Mouse (Mus musculus): ENCODE data around the gene Kctd19. TPM values are rescaled to one million over a fixed set of nuclear protein-coding genes. Genes with fewer than 3 reads are reported as not detected.
A peak's percentile ranks its signal among the peaks of the same experiment; 100 is the strongest.

The Kctd19 gene
- total RNA-seq, 1 experiment = 0.18 TPM

DNA sequence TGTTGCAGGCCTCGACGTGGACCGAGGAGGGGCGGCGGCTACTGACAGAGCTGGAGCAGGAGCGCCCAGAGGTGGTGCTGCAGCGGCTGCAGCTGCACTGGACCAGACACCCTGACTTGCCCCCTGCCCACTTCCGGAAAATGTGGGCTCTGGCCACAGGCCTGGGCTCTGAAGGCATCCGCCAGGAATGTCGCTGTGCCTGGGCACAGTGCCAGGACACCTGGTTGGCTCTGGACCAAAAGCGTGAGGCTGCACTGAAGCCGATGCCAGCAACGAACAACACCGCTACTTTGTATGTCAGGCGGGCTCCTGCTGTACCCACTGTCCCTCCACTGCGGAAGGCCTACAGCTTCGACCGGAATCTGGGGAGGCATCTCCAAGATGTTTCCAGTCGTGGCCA lies 34.6 kb downstream of the Kctd19 start:
- H3K9ac ChIP-seq (ENCODE audit: insufficient read depth, low read depth, low read length, poor library complexity, severe bottlenecking) = no peak overlapping the region; the same call in 1 of the 2 replicates
- no peak overlapping the region for H3K27ac ChIP-seq (ENCODE audit: insufficient read depth, low read depth, low read length, poor library complexity, severe bottlenecking)
- H3K4me1 ChIP-seq (ENCODE audit: control insufficient read depth in 2 of 2, insufficient read depth in 2 of 2, low read length in 2 of 2, poor library complexity in 1 of 2) = peaks cover 0 to 8% of the 10 kb centered on the region in 2 experiments; a peak in 1 of 4 replicates
- H3K36me3 ChIP-seq (ENCODE audit: control insufficient read depth, insufficient read depth, low read length, poor library complexity, severe bottlenecking) = no peaks in the 10 kb centered on the region
- peak overlapping the region; percentile 53 to 57 for H3K4me3 ChIP-seq (ENCODE audit: insufficient read depth in 1 of 2, low read depth in 1 of 2, low read length in 2 of 2, poor library complexity in 1 of 2, severe bottlenecking in 1 of 2)
- no peaks in the 10 kb centered on the region for H3K9me3 ChIP-seq (ENCODE audit: control insufficient read depth, insufficient read depth, low read depth, low read length)
- DNase-seq (ENCODE audit: low read depth, low spot score) = no peak
- in situ Hi-C loops (cut with MboI; ENCODE audit: low sequenced_read_pairs in 2 of 2, unreplicated experiment in 2 of 2) = no loop called here
- TF ChIP-seq ZC3H11A (IDR thresholded peaks at IDR 0.05; ENCODE audit: borderline replicate concordance, low read depth, low read length) (no peak), HCFC1 (IDR thresholded peaks at IDR 0.05; ENCODE audit: borderline replicate concordance, insufficient read depth, low read length) (no peak), CHD2 (IDR thresholded peaks at IDR 0.05; ENCODE audit: low read depth, low read length) (no peak), ZNF384 (IDR thresholded peaks at IDR 0.05; ENCODE audit: low read depth, low read length) (no peak), MAFK (IDR thresholded peaks at IDR 0.05; ENCODE audit: insufficient read depth, low read depth, low read length) (no peak)

DNA sequence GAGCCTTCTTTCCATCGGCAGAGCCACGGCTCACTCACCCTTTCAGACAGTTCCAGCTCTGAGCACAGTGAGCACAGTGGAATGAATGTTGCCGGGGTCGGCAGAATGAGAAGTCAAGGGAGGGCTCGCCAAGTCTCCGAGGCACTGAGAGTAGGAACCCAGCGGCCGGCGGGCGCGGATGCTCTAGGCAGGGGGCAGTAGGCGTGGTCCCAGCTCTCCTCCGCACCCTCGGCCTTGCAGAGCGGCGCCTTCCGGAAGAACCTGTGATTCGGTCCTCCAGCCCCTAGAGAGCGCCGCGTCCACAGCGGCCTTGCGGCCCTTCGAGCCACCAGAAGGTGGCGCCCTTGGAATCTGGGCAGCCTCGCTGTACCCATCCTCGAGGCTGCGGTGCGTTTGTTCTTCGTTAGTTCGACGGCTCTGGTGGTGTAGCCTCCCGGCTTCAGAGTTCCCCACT lies 38.8 kb downstream of the Kctd19 start:
- H3K9ac ChIP-seq (ENCODE audit: insufficient read depth, low read depth, low read length, poor library complexity, severe bottlenecking) = peak overlapping the region; percentile 31; the same call in 1 of the 2 replicates
- peak overlapping the region; percentile 43 to 55; a peak in 3 of 4 replicates for H3K4me3 ChIP-seq (ENCODE audit: insufficient read depth in 1 of 2, low read depth in 1 of 2, low read length in 2 of 2, poor library complexity in 1 of 2, severe bottlenecking in 1 of 2)
- no peak overlapping the region for H3K27ac ChIP-seq (ENCODE audit: insufficient read depth, low read depth, low read length, poor library complexity, severe bottlenecking)
- in situ Hi-C loops (cut with MboI; ENCODE audit: low sequenced_read_pairs in 2 of 2, unreplicated experiment in 2 of 2) = no loop called here
- peaks cover 0 to 11% of the 10 kb centered on the region in 2 experiments; a peak in 1 of 4 replicates for H3K4me1 ChIP-seq (ENCODE audit: control insufficient read depth in 2 of 2, insufficient read depth in 2 of 2, low read length in 2 of 2, poor library complexity in 1 of 2)
- H3K9me3 ChIP-seq (ENCODE audit: control insufficient read depth, insufficient read depth, low read depth, low read length) = no peaks in the 10 kb centered on the region
- TF ChIP-seq CHD2 (IDR thresholded peaks at IDR 0.05; ENCODE audit: low read depth, low read length) (no peak), ZNF384 (IDR thresholded peaks at IDR 0.05; ENCODE audit: low read depth, low read length) (no peak), HCFC1 (IDR thresholded peaks at IDR 0.05; ENCODE audit: borderline replicate concordance, insufficient read depth, low read length) (peak; percentile 76; the same call in 1 of the 2 replicates), ZC3H11A (IDR thresholded peaks at IDR 0.05; ENCODE audit: borderline replicate concordance, low read depth, low read length) (no peak), MAFK (IDR thresholded peaks at IDR 0.05; ENCODE audit: insufficient read depth, low read depth, low read length) (no peak)
- DNase-seq (ENCODE audit: low read depth, low spot score) = peak; percentile 74
- no peaks in the 10 kb centered on the region for H3K36me3 ChIP-seq (ENCODE audit: control insufficient read depth, insufficient read depth, low read length, poor library complexity, severe bottlenecking)

DNA sequence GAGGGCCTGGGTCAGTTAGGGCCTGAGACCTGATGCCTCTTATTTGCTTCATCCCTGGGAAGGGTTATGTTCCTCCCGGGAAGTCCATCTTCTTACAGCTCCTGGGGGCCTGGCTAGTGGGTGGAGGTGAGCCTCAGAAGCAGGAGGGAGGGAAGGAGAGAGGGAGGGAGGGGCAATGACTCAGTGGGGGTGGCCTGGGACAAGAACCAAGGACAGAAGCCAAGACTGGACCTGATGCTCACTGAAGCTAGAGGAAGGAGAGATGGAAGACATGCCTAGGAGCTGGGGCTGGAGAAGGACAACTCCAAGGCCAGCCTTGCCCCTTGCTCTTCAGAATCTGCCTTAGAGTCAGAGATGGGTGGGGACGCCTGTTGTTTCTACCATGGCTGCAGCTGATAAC lies 40.3 kb downstream of the Kctd19 start, which contains the start of gene Plekhg4:
Gene Plekhg4, plus strand, starts transcription at position 243 of the 400 bp plus-strand sequence.
- Histone ChIP-seq H3K4me3 (ENCODE audit: insufficient read depth in 1 of 2, low read depth in 1 of 2, low read length in 2 of 2, poor library complexity in 1 of 2, severe bottlenecking in 1 of 2) (no peak within 1 kb of the TSS), H3K36me3 (ENCODE audit: control insufficient read depth, insufficient read depth, low read length, poor library complexity, severe bottlenecking) (peaks cover 4% of the 10 kb centered on the region; the same call in 1 of the 2 replicates), H3K27ac (ENCODE audit: insufficient read depth, low read depth, low read length, poor library complexity, severe bottlenecking) (no peak within 1 kb of the TSS), H3K9me3 (ENCODE audit: control insufficient read depth, insufficient read depth, low read depth, low read length) (no peaks in the 10 kb centered on the region), H3K9ac (ENCODE audit: insufficient read depth, low read depth, low read length, poor library complexity, severe bottlenecking) (no peak within 1 kb of the TSS), H3K4me1 (ENCODE audit: control insufficient read depth in 2 of 2, insufficient read depth in 2 of 2, low read length in 2 of 2, poor library complexity in 1 of 2) (peaks cover 0 to 9% of the 10 kb centered on the region in 2 experiments; a peak in 1 of 4 replicates)
- in situ Hi-C loops (cut with MboI; ENCODE audit: low sequenced_read_pairs in 2 of 2, unreplicated experiment in 2 of 2) = no loop called here
- no peak for DNase-seq (ENCODE audit: low read depth, low spot score)
- TF ChIP-seq ZC3H11A (IDR thresholded peaks at IDR 0.05; ENCODE audit: borderline replicate concordance, low read depth, low read length) (no peak), ZNF384 (IDR thresholded peaks at IDR 0.05; ENCODE audit: low read depth, low read length) (no peak), CHD2 (IDR thresholded peaks at IDR 0.05; ENCODE audit: low read depth, low read length) (no peak), HCFC1 (IDR thresholded peaks at IDR 0.05; ENCODE audit: borderline replicate concordance, insufficient read depth, low read length) (no peak), MAFK (IDR thresholded peaks at IDR 0.05; ENCODE audit: insufficient read depth, low read depth, low read length) (no peak)

DNA sequence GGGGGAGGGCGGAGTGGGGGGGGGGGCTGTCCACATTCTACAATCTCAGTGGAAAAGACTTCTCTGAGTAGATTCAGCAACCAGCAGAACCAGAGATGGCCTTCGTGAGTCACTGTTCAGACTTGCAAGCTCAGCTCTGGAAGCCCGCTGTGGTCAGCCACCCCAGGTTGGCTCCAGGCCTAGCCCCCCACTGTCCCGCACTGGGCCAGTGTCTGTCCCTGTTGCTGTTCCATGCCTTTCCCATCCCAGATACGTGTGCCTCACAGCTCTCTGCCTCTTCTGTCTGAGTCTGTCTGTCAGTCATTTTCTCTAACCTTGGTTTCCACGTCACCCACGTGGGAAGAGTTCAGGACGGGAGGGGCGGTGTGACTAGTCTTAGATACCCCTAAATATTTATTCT lies 40.8 kb downstream of the Kctd19 start:
- no peak overlapping the region for H3K9ac ChIP-seq (ENCODE audit: insufficient read depth, low read depth, low read length, poor library complexity, severe bottlenecking)
- H3K36me3 ChIP-seq (ENCODE audit: control insufficient read depth, insufficient read depth, low read length, poor library complexity, severe bottlenecking) = peaks cover 4% of the 10 kb centered on the region; the same call in 1 of the 2 replicates
- no peak overlapping the region for H3K27ac ChIP-seq (ENCODE audit: insufficient read depth, low read depth, low read length, poor library complexity, severe bottlenecking)
- peaks cover 0 to 9% of the 10 kb centered on the region in 2 experiments; a peak in 1 of 4 replicates for H3K4me1 ChIP-seq (ENCODE audit: control insufficient read depth in 2 of 2, insufficient read depth in 2 of 2, low read length in 2 of 2, poor library complexity in 1 of 2)
- in situ Hi-C loops (cut with MboI; ENCODE audit: low sequenced_read_pairs in 2 of 2, unreplicated experiment in 2 of 2) = no loop called here
- DNase-seq (ENCODE audit: low read depth, low spot score) = no peak
- TF ChIP-seq CHD2 (IDR thresholded peaks at IDR 0.05; ENCODE audit: low read depth, low read length) (no peak), ZNF384 (IDR thresholded peaks at IDR 0.05; ENCODE audit: low read depth, low read length) (no peak), HCFC1 (IDR thresholded peaks at IDR 0.05; ENCODE audit: borderline replicate concordance, insufficient read depth, low read length) (no peak), ZC3H11A (IDR thresholded peaks at IDR 0.05; ENCODE audit: borderline replicate concordance, low read depth, low read length) (no peak), MAFK (IDR thresholded peaks at IDR 0.05; ENCODE audit: insufficient read depth, low read depth, low read length) (no peak)
- no peak overlapping the region for H3K4me3 ChIP-seq (ENCODE audit: insufficient read depth in 1 of 2, low read depth in 1 of 2, low read length in 2 of 2, poor library complexity in 1 of 2, severe bottlenecking in 1 of 2)
- H3K9me3 ChIP-seq (ENCODE audit: control insufficient read depth, insufficient read depth, low read depth, low read length) = no peaks in the 10 kb centered on the region

Data from ES-E14 (cell line).